Mouse (Mus musculus) MEL (cell line): ENCODE results near the gene Foxj3.

ENCODE experiments used
- BHLHE40 ChIP-seq: IDR thresholded peaks from 2 replicates; pipeline ENCODE4 v1.6.1; 2012; ENCODE audit warnings: low read depth, mild to moderate bottlenecking, inconsistent platforms, low read length, improper control_type of control experiment, borderline replicate concordance
- CHD2 ChIP-seq: IDR thresholded peaks from 2 replicates; pipeline ENCODE4 v1.6.1; 2011; ENCODE audit warnings: low read length, improper control_type of control experiment
- CTCF ChIP-seq, 3 experiments: IDR thresholded peaks in 2 of 3; conservative IDR thresholded peaks in 1 of 3; 2 replicates each; pipeline ENCODE4 v1.5.1; 2011 to 2012; ENCODE audit warnings: low read length in 3 of 3, low read depth in 2 of 3, mild to moderate bottlenecking in 2 of 3, improper control_type of control experiment in 1 of 3, inconsistent platforms in 1 of 3, mixed read lengths in 1 of 3, moderate library complexity in 1 of 3; ENCODE audit not compliant: control insufficient read depth in 1 of 3, insufficient read depth in 1 of 3, poor library complexity in 1 of 3, severe bottlenecking in 1 of 3
- EP300 ChIP-seq, 2 experiments: IDR thresholded peaks; 2 replicates each; pipeline ENCODE4 v1.6.1; 2011; ENCODE audit warnings: improper control_type of control experiment in 2 of 2, low read length in 2 of 2, low read depth in 1 of 2, mild to moderate bottlenecking in 1 of 2
- GATA1 ChIP-seq: IDR thresholded peaks from 2 replicates; pipeline ENCODE4 v1.6.1; 2011; ENCODE audit warnings: low read depth, low read length, improper control_type of control experiment
- KAT2A ChIP-seq: conservative IDR thresholded peaks from 2 replicates; pipeline ENCODE4 v1.6.1; 2012; ENCODE audit warnings: low read depth, low read length, improper control_type of control experiment, inconsistent platforms
- MAX ChIP-seq: IDR thresholded peaks from 2 replicates; pipeline ENCODE4 v1.6.1; 2011; ENCODE audit warnings: low read length, improper control_type of control experiment
- POLR2A ChIP-seq, 2 experiments: IDR thresholded peaks; 2 replicates each; pipeline ENCODE4 v1.6.1; 2011 to 2012; ENCODE audit warnings: low read length in 2 of 2, mild to moderate bottlenecking in 2 of 2, control low read depth in 1 of 2, improper control_type of control experiment in 1 of 2, low read depth in 1 of 2, moderate library complexity in 1 of 2; ENCODE audit not compliant: control insufficient read depth in 1 of 2, insufficient read depth in 1 of 2, poor library complexity in 1 of 2
- POLR2AphosphoS2 ChIP-seq: IDR thresholded peaks from 2 replicates; pipeline ENCODE4 v1.6.1; 2011; ENCODE audit warnings: low read length, improper control_type of control experiment
- SIN3A ChIP-seq: IDR thresholded peaks from 2 replicates; pipeline ENCODE4 v1.6.1; 2012; ENCODE audit warnings: low read length, improper control_type of control experiment, inconsistent platforms
- TAL1 ChIP-seq: IDR thresholded peaks from 2 replicates; pipeline ENCODE4 v1.6.1; 2012; ENCODE audit warnings: mild to moderate bottlenecking, inconsistent platforms, low read length, moderate library complexity, mixed read lengths
- USF2 ChIP-seq, 2 experiments: IDR thresholded peaks; 2 replicates each; pipeline ENCODE4 v1.6.1; 2011 to 2012; ENCODE audit warnings: improper control_type of control experiment in 2 of 2, low read length in 2 of 2, borderline replicate concordance in 1 of 2, inconsistent platforms in 1 of 2, low read depth in 1 of 2, mild to moderate bottlenecking in 1 of 2; ENCODE audit not compliant: insufficient read depth in 1 of 2
- ZNF384 ChIP-seq: IDR thresholded peaks from 2 replicates; pipeline ENCODE4 v1.6.1; 2012; ENCODE audit warnings: low read depth, mild to moderate bottlenecking, inconsistent platforms, low read length, improper control_type of control experiment

DNA sequence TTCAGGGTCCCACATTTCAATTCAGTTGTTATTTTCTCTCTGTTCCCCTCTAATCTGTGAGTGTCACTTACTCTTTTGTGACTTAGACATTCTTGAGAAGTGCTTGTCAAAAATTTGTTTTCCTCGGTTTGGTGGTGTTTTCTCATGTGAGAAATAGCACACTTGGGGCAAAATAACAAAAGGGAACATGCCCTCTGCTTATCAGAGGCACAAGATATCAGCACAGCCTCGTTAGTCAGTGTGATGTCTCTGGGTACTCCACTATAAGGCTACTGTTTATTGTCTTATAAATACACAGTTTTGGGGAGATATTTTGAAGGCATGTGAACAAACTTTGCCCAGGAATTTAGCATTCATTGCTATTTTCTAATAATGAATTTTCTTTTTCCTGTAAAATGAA lies 37.7 kb downstream of the Foxj3 start:
- TF ChIP-seq POLR2A (IDR thresholded peaks at IDR 0.05; ENCODE audit: control insufficient read depth in 1 of 2, insufficient read depth in 1 of 2, low read depth in 1 of 2, low read length in 2 of 2, poor library complexity in 1 of 2), result no peak
- TF ChIP-seq BHLHE40, result peak; percentile 6; the same call in 1 of the 2 replicates
- no peak for TF ChIP-seq ZNF384
- TF ChIP-seq EP300 (IDR thresholded peaks at IDR 0.05; ENCODE audit: low read depth in 1 of 2, low read length in 2 of 2), result peak; percentile 12 to 71; a peak in 3 of 4 replicates
- no peak for TF ChIP-seq TAL1
- no peak for TF ChIP-seq POLR2AphosphoS2
- TF ChIP-seq SIN3A, result no peak
- no peak for TF ChIP-seq CTCF (IDR thresholded peaks at IDR 0.05 in 2 of 3, conservative IDR thresholded peaks at IDR 0.05 in 1 of 3; ENCODE audit: control insufficient read depth in 1 of 3, insufficient read depth in 1 of 3, low read depth in 2 of 3, low read length in 3 of 3, poor library complexity in 1 of 3, severe bottlenecking in 1 of 3)
- TF ChIP-seq CHD2, result no peak
- TF ChIP-seq MAX, result peak; percentile 40; the same call in 1 of the 2 replicates
- TF ChIP-seq GATA1, result peak; percentile 69
- no peak for TF ChIP-seq KAT2A
- no peak for TF ChIP-seq USF2 (IDR thresholded peaks at IDR 0.05; ENCODE audit: borderline replicate concordance in 1 of 2, insufficient read depth in 1 of 2, low read depth in 1 of 2, low read length in 2 of 2)
